Mouse (Mus musculus) monocyte, adult 2 months (primary cell): Measurements from ENCODE around the gene Gnpda2.

Source experiments
- DNase-seq, 2 experiments: peaks; one replicate each; pipeline ENCODE4 v3.0.0; 2022; ENCODE audit warnings: low spot score in 2 of 2, low read depth in 1 of 2

Gnpda2 gene

DNA sequence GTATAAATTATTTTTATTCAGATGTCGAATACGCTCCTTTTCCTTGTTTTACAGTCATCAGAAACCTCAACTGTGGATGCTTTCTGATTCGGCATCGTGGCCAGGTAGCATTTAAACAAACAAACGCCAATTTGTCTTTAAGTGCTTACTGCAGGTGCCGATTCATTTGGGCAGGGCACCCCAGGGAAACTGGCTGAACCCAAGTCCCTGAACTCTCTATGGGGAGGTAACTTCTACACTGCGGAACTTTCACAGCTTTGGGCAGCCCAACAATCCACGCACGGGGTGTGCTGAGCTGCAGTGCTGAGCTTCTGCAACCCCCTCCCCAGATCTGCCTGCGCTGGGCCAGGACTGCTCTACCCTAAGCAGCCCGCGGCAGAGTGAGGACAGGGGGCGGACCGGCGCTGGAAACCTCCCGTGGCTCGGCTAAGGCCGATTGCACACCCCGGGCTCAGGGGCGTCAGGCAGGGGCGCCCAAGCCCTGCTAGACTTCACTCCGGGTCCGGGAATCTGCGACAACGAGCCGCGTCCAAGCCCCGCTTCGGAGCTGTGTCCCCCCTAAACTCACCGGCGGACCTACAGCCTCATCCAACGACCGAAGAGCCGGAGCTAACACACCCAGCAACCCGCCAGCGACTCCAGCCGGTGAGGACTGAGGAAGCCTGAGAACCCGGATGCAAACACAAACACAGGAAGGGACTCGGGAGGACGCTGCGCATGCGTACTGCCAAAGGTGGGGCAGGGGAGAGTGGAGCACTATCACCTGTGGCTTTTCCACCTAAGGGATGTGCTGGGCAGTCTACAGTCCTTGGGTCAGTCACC is at the start of gene Gnpda2:
Gnpda2 (minus strand) TSS at position 701 of the 822 bp plus-strand sequence.
- DNase-seq: peak; percentile 24 to 33

- no peak for DNase-seq
Measured at GRCm38 (mm10) chr5:69634766-69635165, 42.6 kb upstream of the Gnpda2 start.

GRCm38 (mm10) chr5:69620899-69621298 is 28.8 kb upstream of the Gnpda2 start:
- DNase-seq: no peak

DNA sequence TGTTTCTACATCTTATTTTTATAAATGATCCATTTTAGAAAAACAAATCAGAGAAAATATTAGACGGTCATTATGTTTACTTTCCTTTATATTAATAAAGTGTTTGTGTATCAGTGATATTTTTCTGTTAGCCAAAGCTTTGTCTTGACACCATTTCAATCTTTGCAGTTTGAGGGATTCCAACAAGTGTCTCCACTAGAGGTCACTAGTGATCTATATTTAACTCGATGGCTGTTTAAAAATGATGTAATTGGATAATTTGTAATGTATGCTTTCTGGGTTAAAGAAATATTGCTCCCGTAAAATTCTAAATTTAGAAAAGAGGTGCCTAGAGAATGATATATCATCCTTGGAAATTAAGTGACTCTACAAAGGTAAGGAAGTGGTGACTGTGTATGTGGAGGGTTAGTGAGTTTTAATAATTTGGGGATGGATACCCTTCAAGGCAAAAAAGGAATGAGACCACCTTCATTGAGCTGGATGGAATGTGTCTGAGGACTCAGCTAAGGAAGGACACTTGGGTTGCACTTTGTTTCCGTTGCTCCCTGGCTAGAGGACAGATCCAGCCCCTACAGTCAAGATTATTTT is 21.2 kb upstream of the Gnpda2 start:
- no peak for DNase-seq

GRCm38 (mm10) chr5:69601027-69601426 is 8.9 kb upstream of the Gnpda2 start:
- DNase-seq: no peak

DNA sequence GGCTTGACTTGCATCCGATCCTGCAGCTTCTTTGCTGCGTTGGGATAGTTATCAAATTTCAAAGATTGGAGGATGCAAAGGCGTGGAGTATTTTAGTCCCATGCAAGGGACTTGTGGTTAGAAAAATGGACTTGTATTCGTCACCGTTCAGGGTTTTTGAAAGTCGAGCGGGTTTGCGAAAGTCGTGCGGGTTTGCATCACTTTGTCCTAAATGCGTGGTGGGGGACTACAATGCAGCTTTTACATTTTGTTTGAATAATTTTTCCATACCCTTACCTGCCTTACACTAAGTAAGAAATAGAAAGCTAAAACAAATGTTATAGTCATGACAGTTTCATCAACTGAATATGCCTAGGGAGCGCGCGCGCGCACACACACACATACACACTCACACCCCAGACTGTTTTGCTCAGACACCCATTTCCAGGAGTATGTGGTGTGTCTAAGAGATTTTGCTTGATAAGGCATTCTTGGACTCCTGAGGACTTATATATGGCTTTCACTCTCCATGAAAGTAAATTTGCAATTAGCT is 34.7 kb downstream of the Gnpda2 start:
- DNase-seq: peak in 1 of 2 experiments; percentile 1

GRCm38 (mm10) chr5:69556628-69557403 is 35.3 kb downstream of the Gnpda2 start, which contains the start of gene Guf1:
Guf1 (plus strand) TSS chr5:69556923.
- peak; percentile 83 to 94 for DNase-seq

GRCm38 (mm10) chr5:69542489-69542888 is 49.7 kb downstream of the Gnpda2 start, which contains the start of gene Yipf7:
Yipf7 (minus strand) TSS chr5:69542648.
- DNase-seq: no peak

DNA sequence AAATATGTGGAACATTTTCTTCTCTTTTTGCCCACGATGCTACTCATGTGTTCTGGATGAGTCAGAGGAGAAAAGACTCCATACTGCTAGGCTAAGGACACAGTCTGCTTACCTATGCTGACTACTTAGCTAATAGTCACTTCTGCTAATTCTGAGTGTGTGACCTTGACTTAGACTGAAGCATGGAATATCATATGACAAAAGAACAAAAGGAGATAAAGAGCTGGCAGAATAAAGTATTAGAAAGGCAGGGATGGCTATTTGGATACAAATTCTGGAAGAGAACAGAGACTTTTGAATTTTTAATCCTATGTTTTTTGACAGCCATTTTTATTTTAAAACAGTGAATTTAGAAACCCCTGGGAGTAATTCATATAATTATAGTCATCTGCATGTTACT is 50.5 kb downstream of the Gnpda2 start:
- no peak for DNase-seq

- DNase-seq: no peak
Measured at GRCm38 (mm10) chr5:69523944-69524343, 68.2 kb downstream of the Gnpda2 start.
